25 mouse cellular contexts compared by ENCODE assay signal in genomic region chr7:97307546-97307945, GRCm38 (mm10). TPM values are rescaled to one million over a fixed set of nuclear protein-coding genes. Genes with fewer than 3 reads are reported as not detected.
A peak's percentile ranks its signal among the peaks of the same experiment; 100 is the strongest.
DNase-seq lines count a peak whose midpoint lies in the region; ATAC-seq lines count a peak whose summit lies in the region.
"Had no signal": no experiment of that assay in that cellular context is flagged by ENCODE, and none has a peak within 500 bp of the region (broad histone marks: within the 10 kb centered on the region; RNA-seq: fewer than 3 reads in every experiment).

No protein-coding gene starts in this region.

- no peaks in the 10 kb centered on the region for H3K9me3 ChIP-seq in midbrain, embryonic 10.5 days (replicated peaks)
- H3K9me3 ChIP-seq in midbrain, embryonic 14.5 days (ENCODE audit: control insufficient read depth, low read length), result no peaks in the 10 kb centered on the region
- H3K9me3 ChIP-seq: embryonic facial prominence, embryonic 13.5 days; forebrain, embryonic 10.5 days; heart, embryonic 12.5 days; hindbrain, embryonic 12.5 days; liver, embryonic 15.5 days; lung, embryonic 15.5 days; midbrain, embryonic 12.5 days had no signal

- H3K4me3 ChIP-seq in midbrain, embryonic 10.5 days, result no peak overlapping the region
- H3K4me3 ChIP-seq in midbrain, embryonic 14.5 days (replicated peaks; ENCODE audit: low read depth, low read length), result no peak overlapping the region
- H3K4me3 ChIP-seq: embryonic facial prominence, embryonic 13.5 days; forebrain, embryonic 10.5 days; heart, embryonic 12.5 days; hindbrain, embryonic 12.5 days; left cerebral cortex, adult 2 months; liver, embryonic 15.5 days; lung, embryonic 15.5 days; midbrain, embryonic 12.5 days had no signal

- no peak overlapping the region for H3K4me2 ChIP-seq in midbrain, embryonic 14.5 days (ENCODE audit: low read length)
- H3K4me2 ChIP-seq: embryonic facial prominence, embryonic 13.5 days; heart, embryonic 12.5 days; hindbrain, embryonic 12.5 days; liver, embryonic 15.5 days; lung, embryonic 15.5 days; midbrain, embryonic 12.5 days had no signal

- H3K9ac ChIP-seq in midbrain, embryonic 14.5 days (replicated peaks; ENCODE audit: low read length), result no peak overlapping the region
- H3K9ac ChIP-seq: embryonic facial prominence, embryonic 13.5 days; forebrain, postnatal 0 days; heart, embryonic 12.5 days; hindbrain, embryonic 12.5 days; liver, embryonic 15.5 days; lung, embryonic 15.5 days; midbrain, embryonic 12.5 days had no signal

- peak; percentile 0 for DNase-seq in heart, postnatal 14 days
- DNase-seq in heart, adult 18-20 months, result no peak
- DNase-seq in midbrain, embryonic 10.5 days (ENCODE audit: low spot score), result peak; percentile 4
- DNase-seq in midbrain, embryonic 14.5 days, result no peak
- DNase-seq in testis, postnatal 14 days (ENCODE audit: low spot score), result peak; percentile 3
- no peak for DNase-seq in testis, postnatal 10 days (ENCODE audit: low spot score)
- DNase-seq: adrenal gland, postnatal 25 days; B cell, adult 2 months; cerebellum, adult 11-12 months; embryo, embryonic 11 days; forebrain, postnatal 0 days; kidney, adult 9 months; kidney, postnatal 10 days; thymus, postnatal 25 days had no signal

- H3K27me3 ChIP-seq in midbrain, embryonic 10.5 days (ENCODE audit: low read depth, poor library complexity, severe bottlenecking), result no peaks in the 10 kb centered on the region
- H3K27me3 ChIP-seq in midbrain, embryonic 14.5 days (ENCODE audit: control insufficient read depth, insufficient read depth, low read length), result no peaks in the 10 kb centered on the region
- H3K27me3 ChIP-seq: embryonic facial prominence, embryonic 13.5 days; heart, embryonic 12.5 days; hindbrain, embryonic 12.5 days; liver, embryonic 15.5 days; lung, embryonic 15.5 days; midbrain, embryonic 12.5 days had no signal

- intact Hi-C loops in heart, postnatal 14 days (cut with DNase I), result no loop called here

- H3K4me1 ChIP-seq in midbrain, embryonic 10.5 days, result no peaks in the 10 kb centered on the region
- no peaks in the 10 kb centered on the region for H3K4me1 ChIP-seq in midbrain, embryonic 14.5 days (ENCODE audit: control insufficient read depth, insufficient read depth, low read length)
- H3K4me1 ChIP-seq: embryonic facial prominence, embryonic 13.5 days; forebrain, embryonic 10.5 days; heart, embryonic 12.5 days; hindbrain, embryonic 12.5 days; liver, embryonic 15.5 days; lung, embryonic 15.5 days; midbrain, embryonic 12.5 days had no signal

- H3K27ac ChIP-seq in midbrain, embryonic 10.5 days (replicated peaks), result no peak overlapping the region
- no peak overlapping the region for H3K27ac ChIP-seq in midbrain, embryonic 14.5 days (replicated peaks; ENCODE audit: low read depth, low read length)
- H3K27ac ChIP-seq: embryonic facial prominence, embryonic 13.5 days; forebrain, embryonic 10.5 days; hindbrain, embryonic 12.5 days; hindbrain, postnatal 0 days; left cerebral cortex, adult 2 months; liver, embryonic 15.5 days; lung, embryonic 15.5 days; midbrain, embryonic 12.5 days had no signal

- peaks cover 86% of the 10 kb centered on the region for H3K36me3 ChIP-seq in midbrain, embryonic 10.5 days
- H3K36me3 ChIP-seq in midbrain, embryonic 14.5 days (ENCODE audit: control insufficient read depth, insufficient read depth, low read length), result peaks cover 84% of the 10 kb centered on the region

- 83% methylated on average over 1 of the region's 1 CpGs for WGBS in midbrain, embryonic 10.5 days
- WGBS in midbrain, embryonic 14.5 days, result 84% methylated on average over 1 of the region's 1 CpGs

- no peak for ATAC-seq in midbrain, embryonic 14.5 days (ENCODE audit: low FRiP score, low TSS enrichment)
- ATAC-seq in granulocyte monocyte progenitor cell, adult 5-6 weeks (replicated peaks; ENCODE audit: poor library complexity, severe bottlenecking), result no peak
- ATAC-seq: forebrain, postnatal 0 days; hindbrain, postnatal 0 days; intestine, postnatal 0 days had no signal

RNA-seq across cellular contexts. Expression of gene Usp35, which starts 24.3 kb away (rescaled TPM):
- total RNA-seq in heart, postnatal 14 days (2021), result 1 to 10 TPM; 1.2 to 1.9 TPM
- under 1 TPM; 0.41 to 0.60 TPM for total RNA-seq in heart, adult 18-20 months (2021)
- polyA plus RNA-seq in midbrain, embryonic 10.5 days (2016; fragmentation: Nextera tagmentation; extraction: Ambion mirVana), result 1.5 and 1.7 TPM in 2 replicates
- 3.9 and 4.4 TPM in 2 replicates for polyA plus RNA-seq in midbrain, embryonic 14.5 days (2014; fragmentation: Nextera tagmentation; extraction: Ambion mirVana)
- total RNA-seq in granulocyte monocyte progenitor cell, adult 5-6 weeks (2014; fragmentation: Nextera tagmentation), result 0.30 TPM in 1 of 2 replicates, not detected in the other
- total RNA-seq in granulocyte monocyte progenitor cell, adult 5-6 weeks (2017), result 0.04 TPM in 1 of 2 replicates, not detected in the other

RNA-seq across cellular contexts. Expression of gene Kctd21, which starts 24.6 kb away (rescaled TPM):
- total RNA-seq in heart, postnatal 14 days (2021), result 1 to 10 TPM; 3.0 to 3.3 TPM
- total RNA-seq in heart, adult 18-20 months (2021), result 1 to 10 TPM; 4.1 to 4.9 TPM
- polyA plus RNA-seq in midbrain, embryonic 10.5 days (2016; fragmentation: Nextera tagmentation; extraction: Ambion mirVana), result 4.4 and 5.3 TPM in 2 replicates
- polyA plus RNA-seq in midbrain, embryonic 14.5 days (2014; fragmentation: Nextera tagmentation; extraction: Ambion mirVana), result 6.1 and 8.5 TPM in 2 replicates
- 1.3 and 2.1 TPM in 2 replicates for total RNA-seq in granulocyte monocyte progenitor cell, adult 5-6 weeks (2014; fragmentation: Nextera tagmentation)
- total RNA-seq in granulocyte monocyte progenitor cell, adult 5-6 weeks (2017), result 0.10 and 1.7 TPM in 2 replicates

Comparison
In these comparisons a context has a peak if more than half of its experiments do, and no peak if none do; other contexts are left out.
1. DNase-seq: peak in heart, postnatal 14 days (2 of 2), midbrain, embryonic 10.5 days (single experiment) and testis, postnatal 14 days (single experiment); none in heart, adult 18-20 months (0 of 2), midbrain, embryonic 14.5 days (single experiment) and testis, postnatal 10 days (single experiment).